Comparison of ENCODE assay signal across 1 mouse cellular context in the genomic region with DNA sequence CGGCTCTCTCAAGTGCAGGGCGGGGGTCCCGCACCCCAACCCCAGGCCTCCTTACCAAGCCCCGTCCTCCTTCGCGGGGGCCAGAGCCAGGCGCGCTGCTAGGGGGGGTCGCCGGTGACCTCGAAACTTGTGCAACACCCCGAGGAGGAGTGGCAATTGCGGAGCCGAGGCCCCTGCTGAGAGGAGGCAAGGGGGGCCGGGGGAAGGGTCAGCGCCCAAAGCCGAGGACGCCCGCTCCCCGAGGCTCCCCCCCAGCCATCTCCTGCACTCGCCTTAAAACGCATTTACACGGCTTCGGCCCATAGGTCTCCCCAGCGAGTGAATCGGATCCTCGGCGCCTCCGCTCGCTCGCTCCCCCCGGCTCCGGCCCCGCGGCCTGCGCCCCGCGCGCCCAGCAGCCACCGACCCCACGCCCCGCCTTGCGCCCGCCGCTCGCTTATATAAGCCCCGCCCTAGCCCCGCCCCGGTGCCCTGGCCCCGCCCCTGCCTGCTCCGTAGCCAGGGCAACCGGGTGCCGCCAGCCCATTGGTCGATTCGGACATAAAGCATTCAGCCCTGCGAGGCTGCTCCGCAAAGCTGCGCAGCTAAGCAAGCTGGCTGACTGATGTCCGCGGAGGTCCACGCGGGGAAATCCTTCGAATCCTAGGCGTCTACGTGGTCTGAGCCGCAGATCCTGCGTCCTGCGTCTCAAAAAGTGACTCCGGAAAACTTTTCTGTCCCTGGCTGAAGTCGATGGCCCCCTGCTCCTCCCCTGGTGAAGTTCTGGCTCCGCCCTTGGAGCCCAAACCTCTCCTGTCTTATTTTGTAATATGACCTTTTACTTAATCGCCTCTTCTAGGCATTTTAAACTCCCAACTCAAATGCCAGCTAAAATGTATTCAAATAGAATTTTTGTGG.
TF ChIP-seq lines count a peak whose summit lies in the region.

TSS of gene Azin2 (minus strand) at position 414 of the 897 bp plus-strand sequence.

TF ChIP-seq in MEL, 35 proteins besides CTCF, POLR2A, EP300 and RAD21 (continued from another document):
- TF ChIP-seq MYB (IDR thresholded peaks at IDR 0.05; ENCODE audit: low read depth, low read length) (no peak), USF2 (IDR thresholded peaks at IDR 0.05; ENCODE audit: borderline replicate concordance in 1 of 2, insufficient read depth in 1 of 2, low read depth in 1 of 2, low read length in 2 of 2) (no peak), TBP (IDR thresholded peaks at IDR 0.05; ENCODE audit: low read depth, low read length) (no peak), NELFE (IDR thresholded peaks at IDR 0.05; ENCODE audit: low read depth, low read length) (peak; percentile 40; the same call in 1 of the 2 replicates), NRF1 (IDR thresholded peaks at IDR 0.05; ENCODE audit: insufficient read depth, low read depth, low read length, poor library complexity, severe bottlenecking) (peak; percentile 71), HCFC1 (IDR thresholded peaks at IDR 0.05; ENCODE audit: low read depth, low read length) (peak; percentile 41; the same call in 1 of the 2 replicates), ETS1 (IDR thresholded peaks at IDR 0.05; ENCODE audit: low read depth, low read length) (no peak), MAZ (IDR thresholded peaks at IDR 0.05; ENCODE audit: low read depth, low read length) (peak; percentile 27; the same call in 1 of the 2 replicates), ELF1 (IDR thresholded peaks at IDR 0.05; ENCODE audit: low read depth, low read length) (peak; percentile 69), TCF12 (IDR thresholded peaks at IDR 0.05; ENCODE audit: low read depth, low read length) (no peak), BHLHE40 (IDR thresholded peaks at IDR 0.05; ENCODE audit: borderline replicate concordance, low read depth, low read length) (no peak), CHD2 (IDR thresholded peaks at IDR 0.05; ENCODE audit: low read length) (no peak), GATA1 (IDR thresholded peaks at IDR 0.05; ENCODE audit: low read depth, low read length) (no peak), GABPA (IDR thresholded peaks at IDR 0.05; ENCODE audit: low read depth, low read length) (no peak), MAFK (IDR thresholded peaks at IDR 0.05; ENCODE audit: borderline replicate concordance, low read depth, low read length) (no peak), MAX (IDR thresholded peaks at IDR 0.05; ENCODE audit: low read length) (no peak), SIN3A (IDR thresholded peaks at IDR 0.05; ENCODE audit: low read length) (peak; percentile 48; the same call in 1 of the 2 replicates), ZNF384 (IDR thresholded peaks at IDR 0.05; ENCODE audit: low read depth, low read length) (no peak), KAT2A (conservative IDR thresholded peaks at IDR 0.05; ENCODE audit: low read depth, low read length) (no peak), RCOR1 (IDR thresholded peaks at IDR 0.05; ENCODE audit: low read depth, low read length) (no peak), ZMIZ1 (IDR thresholded peaks at IDR 0.05; ENCODE audit: low read depth, low read length) (no peak)
